Mouse (Mus musculus): ENCODE measurements around the gene Hist1h2ai. TPM values are rescaled to one million over a fixed set of nuclear protein-coding genes. Genes with fewer than 3 reads are reported as not detected.
"Not testable (repeated sequence)": the region's sequence is repeated elsewhere in the genome, so short reads cannot be mapped to it uniquely, and the experiment has no call there.

The Hist1h2ai gene
- polyA plus RNA-seq, 1 experiment from 2014 or later, result 16.4 TPM

DNA sequence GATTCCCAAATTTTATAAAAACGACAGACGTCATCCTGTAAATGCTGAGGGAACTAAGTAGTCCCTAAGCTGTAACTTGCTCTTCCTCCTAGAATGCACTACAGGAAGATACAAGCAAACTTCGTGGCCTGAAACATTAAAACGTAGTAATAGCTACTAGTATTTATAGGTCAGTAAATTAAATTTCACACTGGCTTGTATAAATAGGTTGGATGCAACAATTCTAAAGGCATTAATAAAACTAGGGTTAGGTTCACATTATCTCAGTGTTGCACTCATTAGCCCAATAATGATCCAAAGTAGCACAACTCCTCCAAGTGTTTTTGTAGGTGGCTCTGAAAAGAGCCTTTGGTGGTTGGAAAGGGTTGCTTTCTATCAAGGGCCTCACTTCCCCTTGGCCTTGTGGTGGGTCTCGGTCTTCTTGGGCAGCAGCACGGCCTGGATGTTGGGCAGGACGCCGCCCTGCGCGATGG, 36.9 kb downstream of the Hist1h2ai start:
- peak overlapping the region; percentile 46 for H3K4me3 ChIP-seq (ENCODE audit: low read depth, low read length)
- TF ChIP-seq EP300 (IDR thresholded peaks at IDR 0.05; ENCODE audit: low read depth) (no peak), CTCF (IDR thresholded peaks at IDR 0.05; ENCODE audit: low read depth) (no peak)
- H3K4me2 ChIP-seq (ENCODE audit: low read depth, low read length), result peak overlapping the region; percentile 67
- ATAC-seq, result no peak
- no peak for DNase-seq
- WGBS (ENCODE audit: insufficient replicate concordance), result 3% methylated on average over 10 of the region's 10 CpGs
- H3K27me3 ChIP-seq (ENCODE audit: insufficient read depth, low read length), result no peaks in the 10 kb centered on the region
- H3K36me3 ChIP-seq (replicated peaks; ENCODE audit: insufficient read depth, low read length), result no peaks in the 10 kb centered on the region
- H3K27ac ChIP-seq (ENCODE audit: low read depth), result peak overlapping the region; percentile 98
- peak overlapping the region; percentile 78 for H3K9ac ChIP-seq (replicated peaks)
- peaks cover 15% of the 10 kb centered on the region for H3K4me1 ChIP-seq (ENCODE audit: insufficient read depth)
- H3K9me3 ChIP-seq (ENCODE audit: low read length), result no peaks in the 10 kb centered on the region

DNA sequence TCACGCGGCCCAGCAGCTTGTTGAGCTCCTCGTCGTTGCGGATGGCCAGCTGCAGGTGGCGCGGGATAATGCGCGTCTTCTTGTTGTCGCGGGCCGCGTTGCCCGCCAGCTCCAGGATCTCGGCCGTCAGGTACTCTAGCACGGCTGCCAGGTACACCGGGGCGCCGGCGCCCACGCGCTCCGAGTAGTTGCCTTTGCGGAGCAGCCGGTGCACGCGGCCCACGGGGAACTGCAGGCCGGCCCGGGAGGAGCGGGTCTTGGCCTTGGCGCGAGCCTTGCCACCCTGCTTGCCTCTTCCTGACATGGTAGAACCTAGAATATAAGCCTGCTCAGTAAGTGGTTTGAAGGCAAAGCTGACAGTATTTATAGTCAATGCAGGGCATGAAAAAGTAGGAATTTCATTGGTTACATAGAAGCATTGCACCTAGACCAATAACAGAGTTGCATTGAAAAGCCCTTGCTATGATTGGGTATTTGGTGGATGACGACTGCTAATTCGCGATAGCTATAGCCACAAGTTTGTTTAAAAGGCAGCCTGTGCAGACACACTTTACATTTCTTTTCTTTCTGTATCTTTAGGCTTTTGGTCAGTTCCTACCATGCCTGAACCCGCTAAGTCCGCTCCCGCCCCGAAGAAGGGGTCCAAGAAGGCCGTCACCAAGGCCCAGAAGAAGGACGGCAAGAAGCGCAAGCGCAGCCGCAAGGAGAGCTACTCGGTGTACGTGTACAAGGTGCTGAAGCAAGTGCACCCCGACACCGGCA, 37.5 kb downstream of the Hist1h2ai start, which contains the start of the genes Hist1h2ak and Hist1h2bn:
Gene Hist1h2ak, minus strand, starts transcription at position 304 of the 762 bp plus-strand sequence.
Gene Hist1h2bn, plus strand, starts transcription at position 600 of the 762 bp plus-strand sequence.
- Histone ChIP-seq H3K4me1 (ENCODE audit: insufficient read depth) (peaks cover 15% of the 10 kb centered on the region), H3K4me2 (ENCODE audit: low read depth, low read length) (peak within 1 kb of the TSS; percentile 70), H3K9ac (replicated peaks) (peak within 1 kb of the TSS; percentile 78), H3K27ac (ENCODE audit: low read depth) (peak within 1 kb of the TSS; percentile 98), H3K4me3 (ENCODE audit: low read depth, low read length) (peak within 1 kb of the TSS; percentile 46)
- DNase-seq (peak; percentile 80), ATAC-seq (peak; percentile 89)
- H3K27me3 ChIP-seq (ENCODE audit: insufficient read depth, low read length); H3K9me3 ChIP-seq (ENCODE audit: low read length); H3K36me3 ChIP-seq (replicated peaks; ENCODE audit: insufficient read depth, low read length): not testable (repeated sequence)
- peak; percentile 41 for TF ChIP-seq CTCF (IDR thresholded peaks at IDR 0.05; ENCODE audit: low read depth)
- TF ChIP-seq EP300 (IDR thresholded peaks at IDR 0.05; ENCODE audit: low read depth), result peak; percentile 82
- WGBS (ENCODE audit: insufficient replicate concordance), result under 1% methylated on average over 42 of the region's 50 CpGs

DNA sequence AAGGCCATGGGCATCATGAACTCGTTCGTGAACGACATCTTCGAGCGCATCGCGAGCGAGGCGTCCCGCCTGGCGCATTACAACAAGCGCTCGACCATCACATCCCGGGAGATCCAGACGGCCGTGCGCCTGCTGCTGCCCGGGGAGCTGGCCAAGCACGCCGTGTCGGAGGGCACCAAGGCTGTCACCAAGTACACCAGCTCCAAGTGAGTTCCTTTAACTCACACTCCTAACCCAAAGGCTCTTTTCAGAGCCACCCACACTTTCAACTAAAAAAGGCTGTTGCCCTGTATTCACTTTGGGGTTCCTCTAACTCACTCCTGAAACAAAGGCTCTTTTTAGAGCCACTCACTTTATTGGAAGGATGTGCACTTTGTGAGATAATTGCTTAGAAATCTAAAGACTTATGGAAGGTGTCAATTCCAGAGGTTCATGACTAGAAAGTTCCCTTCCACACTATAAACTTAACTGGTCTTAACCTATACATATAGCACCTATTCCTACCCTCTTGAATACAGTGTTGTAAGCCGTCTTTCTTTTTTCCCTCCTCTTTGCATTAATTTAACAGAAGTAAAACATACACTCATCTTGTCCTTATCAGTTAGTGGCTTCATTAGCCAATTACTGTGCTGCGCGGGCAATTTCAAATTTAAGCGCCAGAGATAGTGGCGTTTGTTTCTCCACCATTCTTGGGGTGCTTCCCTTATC, 38.2 kb downstream of the Hist1h2ai start:
- H3K36me3 ChIP-seq (replicated peaks; ENCODE audit: insufficient read depth, low read length); H3K27me3 ChIP-seq (ENCODE audit: insufficient read depth, low read length); H3K9me3 ChIP-seq (ENCODE audit: low read length): not testable (repeated sequence)
- Histone ChIP-seq H3K4me2 (ENCODE audit: low read depth, low read length) (peak overlapping the region; percentile 70), H3K27ac (ENCODE audit: low read depth) (peak overlapping the region; percentile 98), H3K4me1 (ENCODE audit: insufficient read depth) (peaks cover 13% of the 10 kb centered on the region), H3K9ac (replicated peaks) (peak overlapping the region; percentile 60), H3K4me3 (ENCODE audit: low read depth, low read length) (peak overlapping the region; percentile 46)
- DNase-seq, result peak; percentile 76
- WGBS (ENCODE audit: insufficient replicate concordance), result under 1% methylated on average over 15 of the region's 26 CpGs
- ATAC-seq, result peak; percentile 1; the same call in 1 of the 2 replicates
- TF ChIP-seq EP300 (IDR thresholded peaks at IDR 0.05; ENCODE audit: low read depth), result peak; percentile 75; the same call in 1 of the 2 replicates

DNA sequence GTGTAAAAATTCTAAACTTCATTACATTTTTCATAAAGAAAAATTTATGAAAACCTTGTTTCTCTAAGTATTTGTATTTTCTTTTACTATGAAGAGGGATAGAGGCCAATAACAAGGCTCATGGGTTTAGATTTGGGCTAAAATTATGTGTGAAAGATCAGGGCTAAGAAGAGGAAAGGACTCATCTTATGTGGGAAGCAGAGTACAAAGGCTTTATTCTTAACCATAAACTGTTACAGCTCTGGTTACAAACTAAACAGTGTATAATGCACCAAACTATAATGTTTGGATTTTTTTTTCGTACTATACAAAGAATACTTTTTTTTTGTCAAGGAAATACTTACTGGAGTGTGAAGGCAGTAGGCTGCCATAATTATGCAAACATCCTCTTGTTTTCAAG, 39.5 kb downstream of the Hist1h2ai start:
- Histone ChIP-seq H3K4me3 (ENCODE audit: low read depth, low read length) (peak overlapping the region; percentile 46), H3K36me3 (replicated peaks; ENCODE audit: insufficient read depth, low read length) (no peaks in the 10 kb centered on the region), H3K9me3 (ENCODE audit: low read length) (no peaks in the 10 kb centered on the region), H3K9ac (replicated peaks) (no peak overlapping the region), H3K4me2 (ENCODE audit: low read depth, low read length) (peak overlapping the region; percentile 70), H3K27ac (ENCODE audit: low read depth) (peak overlapping the region; percentile 83), H3K27me3 (ENCODE audit: insufficient read depth, low read length) (no peaks in the 10 kb centered on the region), H3K4me1 (ENCODE audit: insufficient read depth) (peaks cover 10% of the 10 kb centered on the region)
- ATAC-seq (no peak), DNase-seq (no peak)
- TF ChIP-seq EP300 (IDR thresholded peaks at IDR 0.05; ENCODE audit: low read depth), result no peak
- no peak for TF ChIP-seq CTCF (IDR thresholded peaks at IDR 0.05; ENCODE audit: low read depth)
- 78% methylated on average over 1 of the region's 1 CpGs for WGBS (ENCODE audit: insufficient replicate concordance)

Small RNA genes within 50 kb of the gene (microRNA-seq; reads per million reads assigned to microRNA genes)
- not detected for gene Gm44357
- gene Gm44367, result not detected
- gene Gm44454, result not detected

Other genes starting within 250 kb of the Hist1h2ai start
- gene Nkapl, start 247.9 kb upstream of the Hist1h2ai start, polyA plus RNA-seq (2015; fragmentation: Nextera tagmentation; extraction: Ambion mirVana), result 2.0 TPM in 2 replicates
- gene Zkscan4, start 237.5 kb upstream of the Hist1h2ai start, polyA plus RNA-seq (2015; fragmentation: Nextera tagmentation; extraction: Ambion mirVana), result 0.77 and 0.78 TPM in 2 replicates
- gene Gm10065, start 237.0 kb upstream of the Hist1h2ai start, polyA plus RNA-seq (2015; fragmentation: Nextera tagmentation; extraction: Ambion mirVana), result not detected in 2 replicates
- 0.52 and 0.70 TPM in 2 replicates for gene AK157302, start 221.2 kb upstream of the Hist1h2ai start, polyA plus RNA-seq (2015; fragmentation: Nextera tagmentation; extraction: Ambion mirVana)
- 6.4 and 8.9 TPM in 2 replicates for gene Gm11273, start 215.0 kb upstream of the Hist1h2ai start, polyA plus RNA-seq (2015; fragmentation: Nextera tagmentation; extraction: Ambion mirVana)
- 1.2 and 1.6 TPM in 2 replicates for gene Zkscan8, start 185.3 kb upstream of the Hist1h2ai start, polyA plus RNA-seq (2015; fragmentation: Nextera tagmentation; extraction: Ambion mirVana)
- gene Olfr1366, start 173.6 kb upstream of the Hist1h2ai start, polyA plus RNA-seq (2015; fragmentation: Nextera tagmentation; extraction: Ambion mirVana), result not detected in 2 replicates
- gene Olfr1535, start 156.5 kb upstream of the Hist1h2ai start, polyA plus RNA-seq (2015; fragmentation: Nextera tagmentation; extraction: Ambion mirVana), result 0.02 TPM in 1 of 2 replicates, not detected in the other
- not detected in 2 replicates for gene Olfr1364, start 134.7 kb upstream of the Hist1h2ai start, polyA plus RNA-seq (2015; fragmentation: Nextera tagmentation; extraction: Ambion mirVana)
- not detected in 2 replicates for gene Olfr1362, start 102.4 kb upstream of the Hist1h2ai start, polyA plus RNA-seq (2015; fragmentation: Nextera tagmentation; extraction: Ambion mirVana)
- gene Olfr11, start 73.9 kb upstream of the Hist1h2ai start, polyA plus RNA-seq (2015; fragmentation: Nextera tagmentation; extraction: Ambion mirVana), result not detected in 2 replicates
- not detected in 2 replicates for gene Olfr1361, start 53.0 kb upstream of the Hist1h2ai start, polyA plus RNA-seq (2015; fragmentation: Nextera tagmentation; extraction: Ambion mirVana)
- gene Olfr1360, start 39.0 kb upstream of the Hist1h2ai start, polyA plus RNA-seq (2015; fragmentation: Nextera tagmentation; extraction: Ambion mirVana), result not detected in 2 replicates
- gene Olfr1359, start 18.3 kb upstream of the Hist1h2ai start, polyA plus RNA-seq (2015; fragmentation: Nextera tagmentation; extraction: Ambion mirVana), result not detected in 2 replicates
- 0.51 and 1.9 TPM in 2 replicates for gene Hist1h2bl, start 279 bp upstream of the Hist1h2ai start, polyA plus RNA-seq (2015; fragmentation: Nextera tagmentation; extraction: Ambion mirVana)
- gene Hist1h3h, start 1.2 kb downstream of the Hist1h2ai start, polyA plus RNA-seq (2015; fragmentation: Nextera tagmentation; extraction: Ambion mirVana), result 7.1 and 8.7 TPM in 2 replicates
- gene Hist1h2bm, start 5.6 kb downstream of the Hist1h2ai start, polyA plus RNA-seq (2015; fragmentation: Nextera tagmentation; extraction: Ambion mirVana), result 1.6 and 2.3 TPM in 2 replicates
- gene Hist1h4j, start 18.6 kb downstream of the Hist1h2ai start, polyA plus RNA-seq (2015; fragmentation: Nextera tagmentation; extraction: Ambion mirVana), result 0.19 and 0.32 TPM in 2 replicates
- gene Hist1h4k, start 34.1 kb downstream of the Hist1h2ai start, polyA plus RNA-seq (2015; fragmentation: Nextera tagmentation; extraction: Ambion mirVana), result 2.4 and 3.6 TPM in 2 replicates
- gene Hist1h2ak, start 37.4 kb downstream of the Hist1h2ai start, polyA plus RNA-seq (2015; fragmentation: Nextera tagmentation; extraction: Ambion mirVana), result 44.2 and 62.3 TPM in 2 replicates
- 7.2 and 7.3 TPM in 2 replicates for gene Hist1h2bn, start 37.7 kb downstream of the Hist1h2ai start, polyA plus RNA-seq (2015; fragmentation: Nextera tagmentation; extraction: Ambion mirVana)
- gene Hist1h1b, start 64.2 kb downstream of the Hist1h2ai start, polyA plus RNA-seq (2015; fragmentation: Nextera tagmentation; extraction: Ambion mirVana), result 20.0 and 27.9 TPM in 2 replicates
- gene Hist1h3i, start 66.9 kb downstream of the Hist1h2ai start, polyA plus RNA-seq (2015; fragmentation: Nextera tagmentation; extraction: Ambion mirVana), result 95.1 and 107 TPM in 2 replicates
- gene Hist1h2an, start 70.8 kb downstream of the Hist1h2ai start, polyA plus RNA-seq (2015; fragmentation: Nextera tagmentation; extraction: Ambion mirVana), result 8.4 and 11.4 TPM in 2 replicates
- gene Hist1h2bp, start 71.0 kb downstream of the Hist1h2ai start, polyA plus RNA-seq (2015; fragmentation: Nextera tagmentation; extraction: Ambion mirVana), result 2.4 and 4.6 TPM in 2 replicates
- 14.3 and 15.4 TPM in 2 replicates for gene Hist1h2bq, start 93.8 kb downstream of the Hist1h2ai start, polyA plus RNA-seq (2015; fragmentation: Nextera tagmentation; extraction: Ambion mirVana)
- gene Hist1h2ao, start 94.0 kb downstream of the Hist1h2ai start, polyA plus RNA-seq (2015; fragmentation: Nextera tagmentation; extraction: Ambion mirVana), result not detected in 2 replicates
- not detected in 2 replicates for gene Hist1h4m, start 95.3 kb downstream of the Hist1h2ai start, polyA plus RNA-seq (2015; fragmentation: Nextera tagmentation; extraction: Ambion mirVana)
- gene Hist1h4n, start 115.8 kb downstream of the Hist1h2ai start, polyA plus RNA-seq (2015; fragmentation: Nextera tagmentation; extraction: Ambion mirVana), result 9.2 and 9.8 TPM in 2 replicates
- 3,753 and 3,756 TPM in 2 replicates for gene Hist1h2ap, start 117.1 kb downstream of the Hist1h2ai start, polyA plus RNA-seq (2015; fragmentation: Nextera tagmentation; extraction: Ambion mirVana)
- 14.9 and 15.6 TPM in 2 replicates for gene Hist1h2br, start 117.3 kb downstream of the Hist1h2ai start, polyA plus RNA-seq (2015; fragmentation: Nextera tagmentation; extraction: Ambion mirVana)
- 0.27 and 0.32 TPM in 2 replicates for gene Zfp184, start 228.7 kb downstream of the Hist1h2ai start, polyA plus RNA-seq (2015; fragmentation: Nextera tagmentation; extraction: Ambion mirVana)

Data from liver, postnatal 0 days (tissue).